Mouse (Mus musculus) c-Kit-positive CD71-negative TER-119-negative erythroid progenitor cells, embryonic 14.5 days (primary cell): ENCODE results near the gene Zbtb5.
A peak's percentile ranks its signal among the peaks of the same experiment; 100 is the strongest.
"Not testable (repeated sequence)": the region's sequence is repeated elsewhere in the genome, so short reads cannot be mapped to it uniquely, and the experiment has no call there.

Source experiments
- DNase-seq: peaks from one replicate; pipeline ENCODE4 v3.0.0-alpha.2; 2013; ENCODE audit warnings: low read depth

Zbtb5 gene

GRCm38 (mm10) chr4:45011581-45012104 is 569 bp downstream of the Zbtb5 start:
- peak; percentile 28 for DNase-seq

GRCm38 (mm10) chr4:45010806-45011415 is 1.3 kb downstream of the Zbtb5 start:
- no peak for DNase-seq

GRCm38 (mm10) chr4:45005452-45005851 is 6.8 kb downstream of the Zbtb5 start:
- no peak for DNase-seq

GRCm38 (mm10) chr4:45000001-45000400 is 12.2 kb downstream of the Zbtb5 start:
- no peak for DNase-seq

- DNase-seq: no peak
Observed at GRCm38 (mm10) chr4:44998071-44998470, 14.1 kb downstream of the Zbtb5 start.

GRCm38 (mm10) chr4:44994776-44995175 is 17.4 kb downstream of the Zbtb5 start:
- DNase-seq: no peak

GRCm38 (mm10) chr4:44993847-44994246 is 18.4 kb downstream of the Zbtb5 start:
- DNase-seq: no peak

- not testable (repeated sequence) for DNase-seq
Observed at GRCm38 (mm10) chr4:44993179-44993578, 19.0 kb downstream of the Zbtb5 start.

- not testable (repeated sequence) for DNase-seq
Observed at GRCm38 (mm10) chr4:44992330-44992729, 19.9 kb downstream of the Zbtb5 start.

GRCm38 (mm10) chr4:44990560-44990959 is 21.7 kb downstream of the Zbtb5 start:
- DNase-seq: no peak

- DNase-seq: no peak
Observed at GRCm38 (mm10) chr4:44983131-44983740, 29.0 kb downstream of the Zbtb5 start.

- no peak for DNase-seq
Observed at GRCm38 (mm10) chr4:44982440-44983130, 29.6 kb downstream of the Zbtb5 start.

GRCm38 (mm10) chr4:44981974-44982287 is 30.3 kb downstream of the Zbtb5 start:
- DNase-seq: no peak

- DNase-seq: peak; percentile 78
Observed at GRCm38 (mm10) chr4:44981280-44981973, 30.8 kb downstream of the Zbtb5 start, which contains the start of gene Grhpr. Gene Grhpr, plus strand, starts transcription at chr4:44981395.

- no peak for DNase-seq
Observed at GRCm38 (mm10) chr4:44979794-44980338, 32.3 kb downstream of the Zbtb5 start.

- DNase-seq: no peak
Observed at GRCm38 (mm10) chr4:44978175-44978574, 34.0 kb downstream of the Zbtb5 start.

- DNase-seq: no peak
Observed at GRCm38 (mm10) chr4:44976921-44977710, 35.1 kb downstream of the Zbtb5 start.

- no peak for DNase-seq
Observed at GRCm38 (mm10) chr4:44976026-44976615, 36.1 kb downstream of the Zbtb5 start.

GRCm38 (mm10) chr4:44974331-44974730 is 37.9 kb downstream of the Zbtb5 start:
- DNase-seq: no peak

GRCm38 (mm10) chr4:44973871-44974270 is 38.3 kb downstream of the Zbtb5 start:
- no peak for DNase-seq

- peak; percentile 88 for DNase-seq
Observed at GRCm38 (mm10) chr4:44973450-44973849, 38.8 kb downstream of the Zbtb5 start.
